Comparison of ENCODE assay signal across 8 mouse cellular contexts in the genomic region with DNA sequence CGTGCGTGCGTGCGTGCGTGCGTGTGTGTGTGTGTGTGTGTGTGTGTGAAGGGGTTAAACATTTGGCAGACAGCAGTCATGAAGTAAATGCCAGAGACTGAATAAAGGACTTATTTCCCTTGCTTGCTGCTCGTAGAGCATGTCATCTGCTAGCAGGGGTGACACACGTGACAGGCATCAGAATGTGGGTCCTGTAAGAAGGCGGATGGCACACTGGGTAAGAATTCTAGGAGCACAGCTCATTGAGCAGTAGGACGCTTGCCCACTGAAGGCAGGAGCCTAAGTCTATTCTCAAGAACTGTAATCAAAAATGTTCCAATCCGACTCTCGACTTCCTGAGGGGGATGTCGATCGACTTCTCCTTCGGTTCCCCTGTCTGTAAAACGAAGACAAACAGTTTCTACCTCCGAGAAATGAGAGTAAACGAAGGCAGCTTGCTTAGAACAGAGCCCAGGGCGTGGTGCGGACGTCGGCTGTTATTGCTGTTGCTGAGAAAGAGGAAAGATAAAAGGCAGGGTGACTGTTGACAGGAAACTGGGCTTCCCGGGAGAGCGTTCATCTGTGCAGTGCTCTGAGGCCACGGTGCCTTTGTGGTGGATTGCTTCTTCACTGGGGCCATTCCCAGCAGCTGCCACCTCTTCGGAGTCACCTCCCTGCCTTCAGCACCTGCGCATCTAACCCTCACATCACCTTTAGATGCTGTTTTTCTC.
DNase-seq lines count a peak whose midpoint lies in the region; ATAC-seq and TF ChIP-seq lines count a peak whose summit lies in the region.

No protein-coding gene starts in this region.

- H3K4me3 ChIP-seq in heart, embryonic 11.5 days (ENCODE audit: low read depth, low read length): no peak overlapping the region
- no peak overlapping the region for H3K4me3 ChIP-seq in lung, postnatal 0 days (ENCODE audit: low read depth, low read length)
- H3K4me3 ChIP-seq in stomach, embryonic 16.5 days (replicated peaks; ENCODE audit: low read length): no peak overlapping the region
- no peak overlapping the region for H3K4me3 ChIP-seq in kidney, embryonic 15.5 days (replicated peaks)

- H3K36me3 ChIP-seq in heart, embryonic 11.5 days (ENCODE audit: control insufficient read depth, insufficient read depth, low read length): no peaks in the 10 kb centered on the region
- H3K36me3 ChIP-seq in lung, postnatal 0 days (ENCODE audit: insufficient read depth, low read length): no peaks in the 10 kb centered on the region
- no peaks in the 10 kb centered on the region for H3K36me3 ChIP-seq in stomach, embryonic 16.5 days (ENCODE audit: control insufficient read depth, insufficient read depth, low read length)
- H3K36me3 ChIP-seq in kidney, embryonic 15.5 days: no peaks in the 10 kb centered on the region

- no peak overlapping the region for H3K27ac ChIP-seq in heart, embryonic 11.5 days (ENCODE audit: low read depth, low read length)
- H3K27ac ChIP-seq in lung, postnatal 0 days (ENCODE audit: low read length): no peak overlapping the region
- H3K27ac ChIP-seq in stomach, embryonic 16.5 days (ENCODE audit: low read length): no peak overlapping the region
- H3K27ac ChIP-seq in kidney, embryonic 15.5 days: no peak overlapping the region

- WGBS in heart, embryonic 11.5 days (ENCODE audit: insufficient replicate concordance): 69% methylated on average over 27 of the region's 27 CpGs
- 48% methylated on average over 27 of the region's 27 CpGs for WGBS in lung, postnatal 0 days
- WGBS in stomach, embryonic 16.5 days: 55% methylated on average over 27 of the region's 27 CpGs
- WGBS in kidney, embryonic 15.5 days: 65% methylated on average over 27 of the region's 27 CpGs

- peak; percentile 57; the same call in 1 of the 2 replicates for ATAC-seq in heart, embryonic 11.5 days (replicated peaks; ENCODE audit: insufficient number of reproducible peaks, low FRiP score, low TSS enrichment)
- peak; percentile 30; the same call in 1 of the 2 replicates for ATAC-seq in erythroid progenitor cell, adult 5-6 weeks (replicated peaks; ENCODE audit: low FRiP score, poor library complexity, severe bottlenecking)
- ATAC-seq in lung, postnatal 0 days: peak; percentile 55
- ATAC-seq in stomach, embryonic 16.5 days (ENCODE audit: insufficient read depth, low FRiP score): no peak
- no peak for ATAC-seq in kidney, embryonic 15.5 days (replicated peaks; ENCODE audit: low FRiP score)

- H3K27me3 ChIP-seq in heart, embryonic 11.5 days (ENCODE audit: control insufficient read depth, insufficient read depth, low read length): no peaks in the 10 kb centered on the region
- no peaks in the 10 kb centered on the region for H3K27me3 ChIP-seq in lung, postnatal 0 days (replicated peaks; ENCODE audit: insufficient read depth, low read length)
- H3K27me3 ChIP-seq in stomach, embryonic 16.5 days (ENCODE audit: control insufficient read depth, insufficient read depth, low read length): no peaks in the 10 kb centered on the region
- no peaks in the 10 kb centered on the region for H3K27me3 ChIP-seq in kidney, embryonic 15.5 days

- no peak overlapping the region for H3K4me2 ChIP-seq in heart, embryonic 11.5 days
- H3K4me2 ChIP-seq in lung, postnatal 0 days (replicated peaks; ENCODE audit: low read depth, low read length): 0 out of 2 replicates have a peak overlapping the region, but pooled peaks have one; percentile 6
- H3K4me2 ChIP-seq in stomach, embryonic 16.5 days (ENCODE audit: low read depth, low read length): peak overlapping the region; percentile 26; the same call in 1 of the 2 replicates
- no peak overlapping the region; the same call in 1 of the 2 replicates for H3K4me2 ChIP-seq in kidney, embryonic 15.5 days

- H3K4me1 ChIP-seq in heart, embryonic 11.5 days (ENCODE audit: control insufficient read depth, insufficient read depth, low read length): no peaks in the 10 kb centered on the region
- peaks cover 3% of the 10 kb centered on the region; the same call in 1 of the 2 replicates for H3K4me1 ChIP-seq in lung, postnatal 0 days (ENCODE audit: insufficient read depth, low read depth, low read length)
- no peaks in the 10 kb centered on the region for H3K4me1 ChIP-seq in stomach, embryonic 16.5 days (ENCODE audit: control insufficient read depth, insufficient read depth, low read length)
- H3K4me1 ChIP-seq in kidney, embryonic 15.5 days: no peaks in the 10 kb centered on the region

- H3K9me3 ChIP-seq in heart, embryonic 11.5 days (replicated peaks; ENCODE audit: control insufficient read depth, low read length): no peaks in the 10 kb centered on the region
- no peaks in the 10 kb centered on the region for H3K9me3 ChIP-seq in lung, postnatal 0 days (ENCODE audit: low read length)
- no peaks in the 10 kb centered on the region for H3K9me3 ChIP-seq in stomach, embryonic 16.5 days (replicated peaks; ENCODE audit: control insufficient read depth, low read length)
- no peaks in the 10 kb centered on the region for H3K9me3 ChIP-seq in kidney, embryonic 15.5 days (replicated peaks)

- TF ChIP-seq CTCF in lung, postnatal 0 days (IDR thresholded peaks at IDR 0.05): no peak

- intact Hi-C loops in heart, postnatal 25 days (cut with DNase I): no loop called here

- no peak for DNase-seq in heart, postnatal 25 days (ENCODE audit: low spot score)
- DNase-seq in lung, postnatal 0 days (ENCODE audit: low spot score): peak; percentile 49
- DNase-seq in layer of hippocampus, adult 18-20 months (ENCODE audit: low spot score in 2 of 2): no peak
- no peak for DNase-seq in gastrocnemius, postnatal 25 days

- peak; percentile 71 for TF ChIP-seq EP300 in lung, postnatal 0 days (IDR thresholded peaks at IDR 0.05)

- H3K9ac ChIP-seq in heart, embryonic 11.5 days (ENCODE audit: low read depth, low read length): no peak overlapping the region
- H3K9ac ChIP-seq in lung, postnatal 0 days (replicated peaks; ENCODE audit: low read depth): no peak overlapping the region
- H3K9ac ChIP-seq in stomach, embryonic 16.5 days (ENCODE audit: low read length): peak overlapping the region; percentile 37
- no peak overlapping the region for H3K9ac ChIP-seq in kidney, embryonic 15.5 days

Comparison
In these comparisons a context has a peak if more than half of its experiments do, and no peak if none do; other contexts are left out.
1. ATAC-seq: peak in heart, embryonic 11.5 days (single experiment), erythroid progenitor cell, adult 5-6 weeks (single experiment) and lung, postnatal 0 days (single experiment); none in stomach, embryonic 16.5 days (single experiment) and kidney, embryonic 15.5 days (single experiment).
2. H3K4me2 ChIP-seq: peak in lung, postnatal 0 days (single experiment) and stomach, embryonic 16.5 days (single experiment); none in heart, embryonic 11.5 days (single experiment) and kidney, embryonic 15.5 days (single experiment).